Mouse (Mus musculus) CH12.LX (cell line): ENCODE data around the gene Rasgef1c.
A peak's percentile ranks its signal among the peaks of the same experiment; 100 is the strongest.

Experiments used
- CTCF ChIP-seq, 2 experiments: IDR thresholded peaks in 1 of 2; conservative IDR thresholded peaks in 1 of 2; 2 replicates each; pipeline ENCODE4 v1.5.1; 2011 to 2012; ENCODE audit warnings: low read depth in 2 of 2, low read length in 2 of 2, improper control_type of control experiment in 1 of 2, inconsistent platforms in 1 of 2, mild to moderate bottlenecking in 1 of 2, moderate library complexity in 1 of 2
- HCFC1 ChIP-seq: IDR thresholded peaks from 2 replicates; pipeline ENCODE4 v1.6.1; 2012; ENCODE audit warnings: low read depth, mild to moderate bottlenecking, inconsistent platforms, low read length, improper control_type of control experiment
- MAFK ChIP-seq: IDR thresholded peaks from 2 replicates; pipeline ENCODE4 v1.6.1; 2011; ENCODE audit warnings: low read length, improper control_type of control experiment; ENCODE audit not compliant: insufficient replicate concordance
- MAZ ChIP-seq: IDR thresholded peaks from 2 replicates; pipeline ENCODE4 v1.6.1; 2012; ENCODE audit warnings: low read depth, mild to moderate bottlenecking, inconsistent platforms, low read length, improper control_type of control experiment, moderate library complexity
- PAX5 ChIP-seq: IDR thresholded peaks from 2 replicates; pipeline ENCODE4 v1.6.1; 2012; ENCODE audit warnings: low read length, inconsistent platforms, mixed read lengths
- POLR2A ChIP-seq: IDR thresholded peaks from 2 replicates; pipeline ENCODE4 v1.6.1; 2011; ENCODE audit warnings: low read depth, mild to moderate bottlenecking, improper control_type of control experiment, low read length
- RCOR1 ChIP-seq: conservative IDR thresholded peaks from 2 replicates; pipeline ENCODE4 v1.6.1; 2012; ENCODE audit warnings: low read depth, mild to moderate bottlenecking, inconsistent platforms, low read length, improper control_type of control experiment
- UBTF ChIP-seq: IDR thresholded peaks from 2 replicates; pipeline ENCODE4 v1.6.1; 2012; ENCODE audit warnings: low read depth, mild to moderate bottlenecking, inconsistent platforms, low read length, improper control_type of control experiment, moderate library complexity
- USF2 ChIP-seq: conservative IDR thresholded peaks from 2 replicates; pipeline ENCODE4 v1.6.1; 2011; ENCODE audit warnings: low read depth, low read length, improper control_type of control experiment

GRCm38 (mm10) chr11:49918521-49919180 lies 17.0 kb downstream of the Rasgef1c start:
- TF ChIP-seq CTCF (conservative IDR thresholded peaks at IDR 0.05 in 1 of 2, IDR thresholded peaks at IDR 0.05 in 1 of 2; ENCODE audit: low read depth in 2 of 2, low read length in 2 of 2): no peak
- no peak for TF ChIP-seq PAX5
- no peak for TF ChIP-seq USF2
- no peak for TF ChIP-seq HCFC1
- TF ChIP-seq MAFK: peak; percentile 75
- TF ChIP-seq MAZ: no peak
- TF ChIP-seq UBTF: 0 out of 2 replicates have a peak, but pooled peaks have one; percentile 25
- TF ChIP-seq RCOR1: 0 out of 2 replicates have a peak, but pooled peaks have one; percentile 52
- no peak for TF ChIP-seq POLR2A
